Mouse (Mus musculus) hindbrain, embryonic 16.5 days (tissue): ENCODE results near the gene Adh1. TPM values are rescaled to one million over a fixed set of nuclear protein-coding genes. Genes with fewer than 3 reads are reported as not detected.

ENCODE experiments used
- ATAC-seq: fragments of 200-750 bp; cut with Nextera tagmentation; 2 replicates; pipeline ENCODE4 v1.8.0; 2017; ENCODE audit warnings: moderate TSS enrichment, moderate library complexity
- H3K27ac ChIP-seq: fragments of 300-500 bp; sonication (generic); 2 replicates; pipeline ENCODE4 v1.5.1; 2014; ENCODE audit warnings: low read depth, mild to moderate bottlenecking, control low read depth, low read length, moderate library complexity
- H3K27me3 ChIP-seq: fragments of 300-500 bp; sonication (generic); replicated peaks from 2 replicates; pipeline ENCODE4 v1.6.1; 2014; ENCODE audit warnings: low read length; ENCODE audit not compliant: control insufficient read depth, insufficient read depth
- H3K36me3 ChIP-seq: fragments of 300-500 bp; sonication (generic); 2 replicates; pipeline ENCODE4 v1.6.1; 2014; ENCODE audit warnings: mild to moderate bottlenecking, low read length, moderate library complexity, mixed read lengths; ENCODE audit not compliant: control insufficient read depth, insufficient read depth
- H3K4me1 ChIP-seq: fragments of 300-500 bp; sonication (generic); 2 replicates; pipeline ENCODE4 v1.6.1; 2014; ENCODE audit warnings: low read depth, low read length; ENCODE audit not compliant: control insufficient read depth, insufficient read depth
- H3K4me2 ChIP-seq: fragments of 300-500 bp; sonication (generic); 2 replicates; pipeline ENCODE4 v1.6.1; 2014; ENCODE audit warnings: mild to moderate bottlenecking, low read length, control low read depth, moderate library complexity
- H3K4me3 ChIP-seq: fragments of 300-500 bp; sonication (generic); 2 replicates; pipeline ENCODE4 v1.5.1; 2014; ENCODE audit warnings: mild to moderate bottlenecking, low read length, control low read depth, moderate library complexity
- H3K9ac ChIP-seq: fragments of 300-500 bp; sonication (generic); 2 replicates; pipeline ENCODE4 v1.6.1; 2014; ENCODE audit warnings: low read depth, mild to moderate bottlenecking, control low read depth, low read length, moderate library complexity
- H3K9me3 ChIP-seq: fragments of 300-500 bp; sonication (generic); 2 replicates; pipeline ENCODE4 v1.6.1; 2014; ENCODE audit warnings: mild to moderate bottlenecking, low read length, moderate library complexity; ENCODE audit not compliant: control insufficient read depth
- WGBS: fragments of 180-500 bp; shearing (Covaris S2); extraction: QIAGEN DNeasy Blood & Tissue Kit; methylation state at CpG from one replicate; pipeline ENCODE4 v1.1.7; 2014; 5-methylcytosine and 5-hydroxymethylcytosine counted together
- polyA plus RNA-seq: library from polyadenylated mRNA; unstranded; fragments of >200 nt; fragmentation: Nextera tagmentation; extraction: Ambion mirVana; gene quantifications from 2 replicates; pipeline ENCODE4 v1.2.1, GENCODE M21; 2015

Gene Adh1
- polyA plus RNA-seq, result 1.4 and 1.7 TPM in 2 replicates

DNA sequence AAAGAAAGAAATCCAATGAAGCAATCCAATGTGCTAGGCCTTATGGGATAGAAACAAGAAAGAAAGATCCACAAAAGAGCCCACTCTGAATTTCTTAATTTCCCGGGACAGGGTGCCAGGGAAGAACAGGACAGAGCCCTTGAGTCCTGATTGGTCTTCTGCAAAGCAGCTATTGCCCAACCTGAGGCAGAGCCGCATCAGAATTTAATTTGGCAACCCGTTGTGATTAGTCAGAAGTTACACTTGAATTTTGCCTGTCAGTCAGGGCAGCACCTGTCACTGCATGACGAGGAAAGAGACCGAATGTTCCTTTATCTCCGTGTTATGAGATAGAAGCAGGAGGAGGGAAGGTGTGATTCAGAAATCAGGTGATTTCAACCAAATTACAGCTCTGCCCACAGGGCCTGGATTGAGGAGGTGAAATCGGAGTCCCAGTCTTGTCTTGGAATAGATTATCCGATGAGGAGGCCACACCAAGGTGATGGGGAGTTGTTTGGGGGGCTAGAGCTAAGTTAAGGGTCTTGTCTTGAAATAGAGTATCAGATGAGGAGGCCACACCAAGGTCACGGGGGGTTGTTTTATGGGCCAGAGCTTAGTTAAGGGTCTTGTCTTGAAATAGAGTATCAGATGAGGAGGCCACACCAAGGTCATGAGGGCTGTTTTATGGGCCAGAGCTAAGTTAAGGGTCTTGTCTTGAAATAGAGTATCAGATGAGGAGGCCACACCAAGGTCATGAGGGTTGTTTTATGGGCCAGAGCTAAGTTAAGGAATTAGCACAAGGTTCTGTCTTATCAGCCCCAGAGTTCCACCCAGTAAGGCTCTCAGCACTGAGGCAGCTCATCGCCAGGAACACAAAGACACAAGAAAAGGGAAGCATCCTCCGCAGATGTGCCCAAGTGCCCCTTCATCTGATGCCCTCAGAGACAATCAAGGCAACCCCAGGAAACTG is at the start of gene Adh1:
Gene Adh1 (plus strand): TSS at position 271 of the 949 bp plus-strand sequence.
- ATAC-seq, result no peak
- Histone ChIP-seq H3K9me3 (no peaks in the 10 kb centered on the region), H3K27me3 (no peaks in the 10 kb centered on the region), H3K36me3 (no peaks in the 10 kb centered on the region), H3K4me2 (no peak within 1 kb of the TSS), H3K9ac (no peak within 1 kb of the TSS), H3K4me3 (no peak within 1 kb of the TSS), H3K4me1 (no peaks in the 10 kb centered on the region), H3K27ac (no peak within 1 kb of the TSS)
- 91% methylated on average over 11 of the region's 11 CpGs for WGBS

DNA sequence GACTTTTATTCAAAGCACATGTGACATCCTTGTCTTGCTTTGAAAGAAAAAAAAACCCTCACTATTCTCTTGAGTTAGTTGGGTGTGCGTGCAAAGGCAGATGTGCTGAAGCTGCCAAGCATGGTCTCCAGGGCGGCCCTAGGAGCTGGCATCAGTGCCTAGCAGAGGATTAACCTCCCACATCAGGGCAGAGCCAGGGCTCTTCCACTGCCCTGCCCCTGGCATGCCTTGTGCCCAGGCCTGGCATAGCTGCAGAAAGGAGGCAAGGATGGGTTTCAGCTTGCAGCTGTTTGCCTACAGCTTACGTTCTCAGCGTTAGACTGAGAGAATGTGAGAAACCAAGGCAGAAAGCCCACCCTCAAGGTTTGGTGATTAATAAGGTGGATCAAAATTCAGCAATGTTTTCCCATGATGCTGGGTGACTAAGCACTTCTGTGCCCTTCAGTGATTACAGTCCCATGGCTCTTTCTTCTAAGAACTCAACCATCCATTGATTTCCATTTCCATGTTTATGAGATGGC is 48.3 kb upstream of the Adh1 start:
- Histone ChIP-seq H3K9me3 (no peaks in the 10 kb centered on the region), H3K9ac (no peak overlapping the region), H3K4me3 (no peak overlapping the region), H3K27me3 (no peaks in the 10 kb centered on the region), H3K36me3 (no peaks in the 10 kb centered on the region), H3K4me2 (no peak overlapping the region), H3K4me1 (no peaks in the 10 kb centered on the region; the same call in 1 of the 2 replicates), H3K27ac (no peak overlapping the region)
- no peak for ATAC-seq
- 88% methylated on average over 4 of the region's 4 CpGs for WGBS

GRCm38 (mm10) chr3:138215395-138215989 is 45.3 kb upstream of the Adh1 start:
- Histone ChIP-seq H3K9me3 (no peaks in the 10 kb centered on the region), H3K4me3 (no peak overlapping the region), H3K4me1 (no peaks in the 10 kb centered on the region; the same call in 1 of the 2 replicates), H3K27me3 (no peaks in the 10 kb centered on the region), H3K9ac (no peak overlapping the region; the same call in 1 of the 2 replicates), H3K36me3 (no peaks in the 10 kb centered on the region), H3K27ac (no peak overlapping the region), H3K4me2 (no peak overlapping the region)
- WGBS, result 24% methylated on average over 11 of the region's 11 CpGs
- no peak; the same call in 1 of the 2 replicates for ATAC-seq

DNA sequence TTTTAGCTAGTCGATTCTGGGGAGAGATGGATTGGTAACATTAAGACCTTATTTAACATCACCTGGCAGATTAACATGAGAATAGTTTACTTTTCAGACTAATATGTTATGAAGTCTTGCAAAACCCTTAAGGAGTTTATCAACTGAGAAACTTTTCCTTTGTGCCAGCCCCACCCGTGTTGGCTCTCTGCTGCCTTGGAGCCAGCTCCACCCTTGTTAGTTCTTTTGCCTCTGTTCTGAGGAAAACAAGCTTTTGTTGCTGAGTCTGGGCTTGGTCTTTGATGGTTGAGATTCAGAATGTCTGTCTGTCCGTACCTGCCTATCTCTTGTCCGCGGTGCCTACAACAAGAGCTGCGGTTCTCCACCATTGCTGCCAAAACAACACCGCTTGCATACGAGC is 44.7 kb upstream of the Adh1 start:
- no peaks in the 10 kb centered on the region for H3K9me3 ChIP-seq
- no peak for ATAC-seq
- WGBS, result 85% methylated on average over 8 of the region's 8 CpGs
- H3K27ac ChIP-seq, result no peak overlapping the region
- H3K4me1 ChIP-seq, result no peaks in the 10 kb centered on the region; the same call in 1 of the 2 replicates
- no peak overlapping the region for H3K4me3 ChIP-seq
- no peaks in the 10 kb centered on the region for H3K27me3 ChIP-seq
- H3K36me3 ChIP-seq, result no peaks in the 10 kb centered on the region
- no peak overlapping the region for H3K9ac ChIP-seq
- H3K4me2 ChIP-seq, result no peak overlapping the region

GRCm38 (mm10) chr3:138217631-138218264 is 43.0 kb upstream of the Adh1 start, which contains the start of gene Adh7:
TSS of gene Adh7 (plus strand) at chr3:138217760.
- Histone ChIP-seq H3K4me3 (no peak within 1 kb of the TSS), H3K27me3 (no peaks in the 10 kb centered on the region), H3K4me1 (no peaks in the 10 kb centered on the region; the same call in 1 of the 2 replicates), H3K9me3 (no peaks in the 10 kb centered on the region), H3K36me3 (no peaks in the 10 kb centered on the region), H3K9ac (no peak within 1 kb of the TSS), H3K4me2 (no peak within 1 kb of the TSS), H3K27ac (no peak within 1 kb of the TSS)
- no peak for ATAC-seq
- WGBS, result 79% methylated on average over 10 of the region's 10 CpGs

DNA sequence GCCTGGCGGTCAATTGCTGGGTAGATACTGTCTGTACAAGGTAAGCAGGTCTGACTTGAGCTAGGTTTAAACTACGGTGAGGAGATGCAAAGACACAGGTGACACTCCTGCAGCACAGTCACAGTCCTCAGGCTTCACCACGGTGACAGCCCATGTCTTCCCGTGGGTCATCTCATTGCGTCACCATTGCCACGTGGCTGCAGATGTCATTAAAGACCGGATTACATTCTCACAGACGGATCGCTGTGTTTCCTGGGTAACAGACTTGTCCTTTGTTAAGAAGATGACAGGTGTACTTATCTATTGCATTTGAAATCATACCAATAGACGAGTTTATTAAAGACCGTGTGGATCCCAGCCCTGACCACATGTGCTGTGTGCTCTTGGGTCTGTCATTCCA is 39.7 kb upstream of the Adh1 start:
- ATAC-seq, result no peak
- Histone ChIP-seq H3K27ac (no peak overlapping the region), H3K4me1 (no peaks in the 10 kb centered on the region), H3K4me3 (no peak overlapping the region), H3K36me3 (no peaks in the 10 kb centered on the region), H3K27me3 (no peaks in the 10 kb centered on the region), H3K9me3 (no peaks in the 10 kb centered on the region), H3K4me2 (no peak overlapping the region), H3K9ac (no peak overlapping the region)
- 65% methylated on average over 11 of the region's 11 CpGs for WGBS

DNA sequence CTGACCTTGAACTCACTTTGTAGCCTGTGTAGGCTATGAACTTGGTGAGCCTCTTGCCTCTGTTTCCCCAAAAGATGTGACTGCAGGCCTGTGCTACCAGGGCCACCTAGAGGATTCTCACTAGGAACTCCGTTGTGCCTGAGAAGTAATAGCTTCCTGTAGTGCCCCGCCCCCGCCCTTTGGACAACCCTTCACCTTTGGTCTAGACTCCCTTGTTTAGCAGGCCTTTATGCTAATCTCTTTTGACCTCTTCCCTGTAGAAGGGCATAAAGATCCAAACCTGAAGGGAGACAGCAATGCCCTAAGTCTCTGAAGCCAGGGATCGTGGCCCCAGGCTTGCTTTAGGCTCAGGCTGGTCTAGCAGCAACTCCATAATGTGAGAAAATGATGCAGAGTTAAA is 38.3 kb upstream of the Adh1 start:
- Histone ChIP-seq H3K4me1 (no peaks in the 10 kb centered on the region), H3K36me3 (no peaks in the 10 kb centered on the region), H3K4me2 (no peak overlapping the region), H3K27me3 (no peaks in the 10 kb centered on the region), H3K4me3 (no peak overlapping the region), H3K9me3 (no peaks in the 10 kb centered on the region), H3K27ac (no peak overlapping the region), H3K9ac (no peak overlapping the region)
- ATAC-seq, result no peak
- WGBS, result 75% methylated on average over 4 of the region's 4 CpGs

DNA sequence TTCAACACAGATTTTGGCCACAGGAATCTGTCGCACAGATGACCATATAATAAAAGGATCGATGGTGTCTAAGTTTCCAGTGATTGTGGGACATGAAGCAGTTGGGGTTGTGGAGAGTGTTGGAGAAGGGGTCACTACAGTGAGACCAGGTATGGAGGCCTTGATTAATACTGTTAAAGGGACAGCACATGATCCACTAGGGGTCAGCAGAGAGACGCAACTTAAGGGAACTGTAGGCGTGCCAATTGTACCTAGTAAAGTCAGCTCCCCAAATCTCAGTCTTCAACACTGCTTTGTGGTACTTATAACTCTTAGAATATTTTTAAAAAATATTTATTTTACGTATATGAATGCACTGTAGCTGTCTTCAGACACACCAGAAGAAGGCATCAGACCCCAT is 37.8 kb upstream of the Adh1 start:
- H3K4me3 ChIP-seq, result no peak overlapping the region
- no peaks in the 10 kb centered on the region for H3K9me3 ChIP-seq
- no peaks in the 10 kb centered on the region for H3K36me3 ChIP-seq
- ATAC-seq, result peak; percentile 67; the same call in 1 of the 2 replicates
- H3K27me3 ChIP-seq, result no peaks in the 10 kb centered on the region
- H3K9ac ChIP-seq, result no peak overlapping the region
- WGBS, result 63% methylated on average over 5 of the region's 5 CpGs
- H3K4me1 ChIP-seq, result no peaks in the 10 kb centered on the region
- no peak overlapping the region for H3K27ac ChIP-seq
- H3K4me2 ChIP-seq, result no peak overlapping the region
